Mouse (Mus musculus) lung, embryonic 15.5 days (tissue): ENCODE data around the gene Hist1h3e. TPM values are rescaled to one million over a fixed set of nuclear protein-coding genes. Genes with fewer than 3 reads are reported as not detected.
A peak's percentile ranks its signal among the peaks of the same experiment; 100 is the strongest.
"Not testable (repeated sequence)": the region's sequence is repeated elsewhere in the genome, so short reads cannot be mapped to it uniquely, and the experiment has no call there.

Experiments
- ATAC-seq: fragments of 200-750 bp; cut with Nextera tagmentation; 2 replicates; pipeline ENCODE4 v1.8.0; 2017; ENCODE audit warnings: moderate number of reproducible peaks, borderline replicate concordance; ENCODE audit not compliant: low FRiP score, low TSS enrichment; ENCODE audit errors: extremely low read depth
- H3K27ac ChIP-seq: fragments of 300-500 bp; sonication (generic); 2 replicates; pipeline ENCODE4 v1.5.1; 2015; ENCODE audit warnings: moderate library complexity, mild to moderate bottlenecking, inconsistent platforms
- H3K27me3 ChIP-seq: fragments of 300-500 bp; sonication (generic); 2 replicates; pipeline ENCODE4 v1.6.1; 2015; ENCODE audit warnings: inconsistent platforms
- H3K36me3 ChIP-seq: fragments of 300-500 bp; sonication (generic); 2 replicates; pipeline ENCODE4 v1.6.1; 2015; ENCODE audit warnings: inconsistent platforms
- H3K4me1 ChIP-seq: fragments of 300-500 bp; sonication (generic); 2 replicates; pipeline ENCODE4 v1.6.1; 2015; ENCODE audit warnings: inconsistent platforms
- H3K4me2 ChIP-seq: fragments of 300-500 bp; sonication (generic); 2 replicates; pipeline ENCODE4 v1.6.1; 2015; ENCODE audit warnings: inconsistent platforms, mild to moderate bottlenecking, moderate library complexity
- H3K4me3 ChIP-seq: fragments of 300-500 bp; sonication (generic); 2 replicates; pipeline ENCODE4 v1.5.1; 2015; ENCODE audit warnings: mild to moderate bottlenecking, inconsistent platforms
- H3K9ac ChIP-seq: fragments of 300-500 bp; sonication (generic); 2 replicates; pipeline ENCODE4 v1.6.1; 2015; ENCODE audit warnings: inconsistent platforms
- H3K9me3 ChIP-seq: fragments of 300-500 bp; sonication (generic); 2 replicates; pipeline ENCODE4 v1.6.1; 2016; ENCODE audit warnings: inconsistent platforms
- WGBS: fragments of 180-500 bp; shearing (Covaris S2); methylation state at CpG from one replicate; pipeline ENCODE4 v1.1.7; 2015; 5-methylcytosine and 5-hydroxymethylcytosine counted together
- polyA plus RNA-seq: library from polyadenylated mRNA; unstranded; fragments of >200 nt; fragmentation: Nextera tagmentation; extraction: Ambion mirVana; gene quantifications from 2 replicates; pipeline ENCODE4 v1.2.1, GENCODE M21; 2015

Hist1h3e gene
- polyA plus RNA-seq, 1 experiment from 2014 or later, result 7.9 TPM

- WGBS, result 65% methylated on average over 5 of the region's 5 CpGs
- ATAC-seq, result no peak
- Histone ChIP-seq H3K4me1 (peaks cover 8% of the 10 kb centered on the region; the same call in 1 of the 2 replicates), H3K27ac (peak overlapping the region; percentile 82), H3K9me3 (no peaks in the 10 kb centered on the region), H3K36me3 (no peaks in the 10 kb centered on the region), H3K9ac (no peak overlapping the region), H3K4me3 (no peak overlapping the region), H3K4me2 (no peak overlapping the region), H3K27me3 (no peaks in the 10 kb centered on the region)
Observed at GRCm38 (mm10) chr13:23593051-23593770, 31.0 kb upstream of the Hist1h3e start.

- Histone ChIP-seq H3K4me1 (peaks cover 8% of the 10 kb centered on the region; the same call in 1 of the 2 replicates), H3K4me3 (no peak overlapping the region), H3K27me3 (no peaks in the 10 kb centered on the region), H3K9ac (no peak overlapping the region), H3K36me3 (no peaks in the 10 kb centered on the region), H3K4me2 (no peak overlapping the region), H3K9me3 (no peaks in the 10 kb centered on the region), H3K27ac (peak overlapping the region; percentile 82)
- ATAC-seq, result no peak
- 75% methylated on average over 7 of the region's 7 CpGs for WGBS
Observed at GRCm38 (mm10) chr13:23592614-23593013, 30.4 kb upstream of the Hist1h3e start.

GRCm38 (mm10) chr13:23591886-23592285 lies 29.7 kb upstream of the Hist1h3e start:
- 70% methylated on average over 7 of the region's 7 CpGs for WGBS

GRCm38 (mm10) chr13:23591206-23591605 lies 29.0 kb upstream of the Hist1h3e start:
- WGBS, result 90% methylated on average over 7 of the region's 7 CpGs
- Histone ChIP-seq H3K4me2 (no peak overlapping the region), H3K9ac (no peak overlapping the region), H3K9me3 (no peaks in the 10 kb centered on the region), H3K4me3 (no peak overlapping the region), H3K4me1 (peaks cover 17% of the 10 kb centered on the region; the same call in 1 of the 2 replicates), H3K36me3 (no peaks in the 10 kb centered on the region), H3K27me3 (no peaks in the 10 kb centered on the region), H3K27ac (no peak overlapping the region)
- ATAC-seq, result no peak

More at GRCm38 (mm10) chr13:23591886-23592285, 29.7 kb upstream of the Hist1h3e start:
- not testable (repeated sequence) for H3K9ac ChIP-seq, ATAC-seq, H3K27me3 ChIP-seq, H3K36me3 ChIP-seq, H3K9me3 ChIP-seq, H3K27ac ChIP-seq, H3K4me3 ChIP-seq, H3K4me2 ChIP-seq
- peaks cover 11% of the 10 kb centered on the region; the same call in 1 of the 2 replicates for H3K4me1 ChIP-seq

GRCm38 (mm10) chr13:23586940-23587225 lies 24.7 kb upstream of the Hist1h3e start:
- ATAC-seq, result no peak; the same call in 1 of the 2 replicates
- H3K9me3 ChIP-seq, result no peaks in the 10 kb centered on the region
- WGBS, result 4% methylated on average over 1 of the region's 1 CpGs
- peaks cover 28% of the 10 kb centered on the region for H3K4me1 ChIP-seq
- H3K4me2 ChIP-seq, result peak overlapping the region; percentile 72
- peak overlapping the region; percentile 48 for H3K4me3 ChIP-seq
- H3K9ac ChIP-seq, result peak overlapping the region; percentile 51
- H3K36me3 ChIP-seq, result no peaks in the 10 kb centered on the region
- peak overlapping the region; percentile 98 for H3K27ac ChIP-seq
- H3K27me3 ChIP-seq, result no peaks in the 10 kb centered on the region

GRCm38 (mm10) chr13:23586099-23586939 lies 24.1 kb upstream of the Hist1h3e start:
- H3K4me2 ChIP-seq, result peak overlapping the region; percentile 72
- no peaks in the 10 kb centered on the region for H3K9me3 ChIP-seq
- no peak for ATAC-seq
- peak overlapping the region; percentile 51 for H3K9ac ChIP-seq
- H3K4me1 ChIP-seq, result peaks cover 29% of the 10 kb centered on the region
- peak overlapping the region; percentile 98 for H3K27ac ChIP-seq
- no peaks in the 10 kb centered on the region for H3K27me3 ChIP-seq
- no peaks in the 10 kb centered on the region for H3K36me3 ChIP-seq
- 2% methylated on average over 22 of the region's 22 CpGs for WGBS
- peak overlapping the region; percentile 48 for H3K4me3 ChIP-seq

- H3K36me3 ChIP-seq, H3K27me3 ChIP-seq, H3K9me3 ChIP-seq: not testable (repeated sequence)
- under 1% methylated on average over 33 of the region's 36 CpGs for WGBS
- Histone ChIP-seq H3K27ac (peak overlapping the region; percentile 98), H3K4me3 (peak overlapping the region; percentile 48), H3K4me2 (peak overlapping the region; percentile 72), H3K9ac (peak overlapping the region; percentile 68), H3K4me1 (peaks cover 34% of the 10 kb centered on the region)
- ATAC-seq, result peak; percentile 91
Observed at GRCm38 (mm10) chr13:23585442-23586098, 23.4 kb upstream of the Hist1h3e start.

GRCm38 (mm10) chr13:23585029-23585441 lies 22.9 kb upstream of the Hist1h3e start:
- peak overlapping the region; percentile 98 for H3K27ac ChIP-seq
- no peaks in the 10 kb centered on the region for H3K36me3 ChIP-seq
- peak overlapping the region; percentile 48 for H3K4me3 ChIP-seq
- H3K9ac ChIP-seq, result peak overlapping the region; percentile 68
- H3K4me2 ChIP-seq, result peak overlapping the region; percentile 72
- H3K27me3 ChIP-seq, result no peaks in the 10 kb centered on the region
- no peak for ATAC-seq
- WGBS, result under 1% methylated on average over 21 of the region's 21 CpGs
- H3K9me3 ChIP-seq, result no peaks in the 10 kb centered on the region
- H3K4me1 ChIP-seq, result peaks cover 40% of the 10 kb centered on the region

GRCm38 (mm10) chr13:23584331-23584730 lies 22.2 kb upstream of the Hist1h3e start:
- Histone ChIP-seq H3K9me3 (no peaks in the 10 kb centered on the region), H3K4me3 (peak overlapping the region; percentile 48), H3K4me1 (peaks cover 40% of the 10 kb centered on the region), H3K27me3 (no peaks in the 10 kb centered on the region), H3K27ac (peak overlapping the region; percentile 98), H3K9ac (peak overlapping the region; percentile 68), H3K36me3 (no peaks in the 10 kb centered on the region), H3K4me2 (peak overlapping the region; percentile 72)
- no peak for ATAC-seq

- H3K4me2 ChIP-seq, result no peak overlapping the region; the same call in 1 of the 2 replicates
- no peak overlapping the region for H3K4me3 ChIP-seq
- no peaks in the 10 kb centered on the region for H3K27me3 ChIP-seq
- no peak overlapping the region for H3K9ac ChIP-seq
- peaks cover 40% of the 10 kb centered on the region for H3K4me1 ChIP-seq
- ATAC-seq, result no peak
- H3K36me3 ChIP-seq, result no peaks in the 10 kb centered on the region
- no peaks in the 10 kb centered on the region for H3K9me3 ChIP-seq
- peak overlapping the region; percentile 98 for H3K27ac ChIP-seq
Observed at GRCm38 (mm10) chr13:23583387-23584068, 21.4 kb upstream of the Hist1h3e start.

- Histone ChIP-seq H3K9ac (peak overlapping the region; percentile 67), H3K4me2 (peak overlapping the region; percentile 77), H3K27ac (peak overlapping the region; percentile 98), H3K9me3 (no peaks in the 10 kb centered on the region), H3K4me3 (peak overlapping the region; percentile 53), H3K36me3 (no peaks in the 10 kb centered on the region), H3K27me3 (no peaks in the 10 kb centered on the region), H3K4me1 (peaks cover 40% of the 10 kb centered on the region)
- 7% methylated on average over 6 of the region's 6 CpGs for WGBS
- ATAC-seq, result no peak
Observed at GRCm38 (mm10) chr13:23582219-23583056, 20.3 kb upstream of the Hist1h3e start.
